Mouse (Mus musculus) cortical plate, adult 2 months (tissue): ENCODE results near the gene Snx33. TPM values are rescaled to one million over a fixed set of nuclear protein-coding genes. Genes with fewer than 3 reads are reported as not detected.
"Not testable (repeated sequence)": the region's sequence is repeated elsewhere in the genome, so short reads cannot be mapped to it uniquely, and the experiment has no call there.

Experiments used
- H3K27ac ChIP-seq: fragments of 200-500 bp; 2 replicates; pipeline ENCODE4 v1.5.1; 2012; ENCODE audit warnings: low read length, control low read depth, inconsistent platforms; ENCODE audit not compliant: insufficient read depth
- H3K4me1 ChIP-seq: fragments of 200-500 bp; 2 replicates; pipeline ENCODE4 v1.6.1; 2011; ENCODE audit warnings: low read length; ENCODE audit not compliant: control insufficient read depth, insufficient read depth
- H3K4me3 ChIP-seq: fragments of 200-500 bp; 2 replicates; pipeline ENCODE4 v1.5.1; 2011; ENCODE audit warnings: mild to moderate bottlenecking, low read length, control low read depth; ENCODE audit not compliant: insufficient read depth
- CTCF ChIP-seq: fragments of 200-500 bp; IDR thresholded peaks from 2 replicates; pipeline ENCODE4 v1.5.1; 2011; ENCODE audit warnings: mild to moderate bottlenecking, control low read depth, low read length; ENCODE audit not compliant: insufficient read depth; ENCODE audit errors: extremely low read depth
- POLR2A ChIP-seq: fragments of 200-500 bp; IDR thresholded peaks from 2 replicates; pipeline ENCODE4 v1.6.1; 2011; ENCODE audit warnings: mild to moderate bottlenecking, low read length, control low read depth; ENCODE audit not compliant: insufficient read depth; ENCODE audit errors: extremely low read depth
- polyA plus RNA-seq: library from polyadenylated mRNA; depleted of rRNA; stranded (reverse); fragments of >200 nt; gene quantifications from 2 replicates; pipeline ENCODE4 v1.2.3, GENCODE M21; 2012

Snx33 gene
- polyA plus RNA-seq, 1 experiment, result 7.4 TPM

DNA sequence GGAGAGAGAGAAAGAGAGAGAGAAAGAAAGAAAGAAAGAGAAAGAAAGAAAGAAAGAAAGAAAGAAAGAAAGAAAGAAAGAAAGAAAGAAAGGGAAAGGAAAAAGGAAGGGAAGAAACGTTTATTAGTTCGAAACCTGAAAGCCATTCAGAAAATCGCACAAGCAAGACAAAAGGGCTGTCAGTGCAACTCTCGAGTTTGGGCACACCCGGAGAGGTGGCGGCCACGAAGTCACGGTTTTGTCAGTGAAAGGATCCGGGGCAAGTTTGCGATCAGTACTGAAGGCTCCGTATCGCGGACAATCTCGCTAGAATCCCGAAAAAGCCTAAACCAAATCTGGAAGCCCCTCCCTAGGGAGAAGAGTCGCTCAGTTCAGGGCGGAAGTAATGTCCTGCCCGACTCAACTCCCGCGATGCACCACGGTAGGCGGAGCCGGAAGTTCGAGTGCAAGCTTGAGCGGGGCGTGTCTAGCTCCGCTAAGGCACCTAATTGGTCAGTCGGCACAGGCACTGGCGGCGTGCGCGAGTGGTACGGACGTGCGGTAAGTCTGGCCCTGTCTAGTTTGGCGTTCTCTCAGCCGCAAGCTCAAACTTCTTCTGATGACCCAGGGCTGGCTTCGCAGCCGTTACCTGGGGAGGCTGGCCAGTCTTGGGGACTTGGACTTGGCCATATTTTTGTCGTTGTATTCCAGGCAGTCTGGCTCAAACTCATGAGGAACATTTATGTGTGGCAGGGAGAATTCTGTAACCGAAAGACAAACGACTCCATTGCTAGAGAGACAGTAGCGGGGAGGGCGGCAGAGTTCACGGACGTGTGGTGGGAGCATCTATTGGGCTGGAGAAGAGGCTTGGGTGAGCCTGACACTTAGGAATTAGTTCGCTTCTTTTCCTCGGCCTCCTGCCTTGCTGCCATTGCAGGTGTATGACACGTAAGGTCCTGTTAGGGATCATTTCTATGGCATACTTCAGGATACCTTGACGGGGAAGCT is 22.5 kb upstream of the Snx33 start, which contains the start of gene Snupn:
TSS of gene Snupn (plus strand) at position 465 of the 987 bp plus-strand sequence.
- Histone ChIP-seq H3K4me1 (peaks cover 2% of the 10 kb centered on the region; the same call in 1 of the 2 replicates), H3K4me3 (peak within 1 kb of the TSS; percentile 67), H3K27ac (no peak within 1 kb of the TSS)
- TF ChIP-seq CTCF, result no peak
- TF ChIP-seq POLR2A, result peak; percentile 97

GRCm38 (mm10) chr9:56949767-56950166 is 21.6 kb upstream of the Snx33 start:
- Histone ChIP-seq H3K27ac (no peak overlapping the region), H3K4me3 (no peak overlapping the region; the same call in 1 of the 2 replicates), H3K4me1 (peaks cover 2% of the 10 kb centered on the region; the same call in 1 of the 2 replicates)
- TF ChIP-seq POLR2A, result no peak
- no peak for TF ChIP-seq CTCF

GRCm38 (mm10) chr9:56948699-56949098 is 20.5 kb upstream of the Snx33 start:
- H3K4me1 ChIP-seq, H3K27ac ChIP-seq, H3K4me3 ChIP-seq: not testable (repeated sequence)

GRCm38 (mm10) chr9:56947481-56947880 is 19.3 kb upstream of the Snx33 start:
- H3K4me3 ChIP-seq, H3K4me1 ChIP-seq, H3K27ac ChIP-seq: not testable (repeated sequence)
- TF ChIP-seq CTCF, result peak; percentile 64

DNA sequence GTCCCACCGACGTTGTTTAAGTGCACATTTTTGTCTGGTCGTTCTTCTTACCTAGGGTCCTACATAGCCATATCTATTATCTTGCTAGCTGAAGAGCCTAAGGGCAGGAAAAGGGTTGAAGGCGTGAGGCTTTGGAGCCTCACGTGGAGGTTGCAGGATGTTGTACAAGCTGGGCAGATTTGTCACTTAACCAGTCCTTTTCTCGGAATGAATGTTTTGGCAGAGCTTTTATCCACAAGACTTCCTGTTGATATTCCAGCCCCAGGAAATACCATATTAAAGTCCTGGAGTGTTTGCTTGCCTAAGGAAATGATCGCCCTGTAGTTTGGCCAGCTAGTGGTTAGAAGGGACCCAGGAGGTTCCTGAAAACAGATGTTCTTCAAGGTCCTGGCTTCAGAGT is 10.2 kb upstream of the Snx33 start:
- no peak overlapping the region for H3K27ac ChIP-seq
- peak overlapping the region; percentile 67 for H3K4me3 ChIP-seq

GRCm38 (mm10) chr9:56937223-56938160 is 9.3 kb upstream of the Snx33 start, which contains the start of gene Imp3:
Gene Imp3, plus strand, starts transcription at chr9:56937475.
- Histone ChIP-seq H3K4me3 (peak within 1 kb of the TSS; percentile 67), H3K27ac (peak within 1 kb of the TSS; percentile 85)
- TF ChIP-seq POLR2A, result peak; percentile 47; the same call in 1 of the 2 replicates
- no peak for TF ChIP-seq CTCF

More for the DNA sequence above, 10.2 kb upstream of the Snx33 start:
- peaks cover 3% of the 10 kb centered on the region for H3K4me1 ChIP-seq
- no peak for TF ChIP-seq CTCF
- no peak for TF ChIP-seq POLR2A

GRCm38 (mm10) chr9:56936861-56937222 is 8.7 kb upstream of the Snx33 start:
- Histone ChIP-seq H3K4me1 (peaks cover 3% of the 10 kb centered on the region), H3K27ac (no peak overlapping the region), H3K4me3 (peak overlapping the region; percentile 67)
- TF ChIP-seq CTCF (no peak), POLR2A (no peak)

More at GRCm38 (mm10) chr9:56937223-56938160, 9.3 kb upstream of the Snx33 start, which contains the start of gene Imp3:
- peaks cover 3% of the 10 kb centered on the region for H3K4me1 ChIP-seq

DNA sequence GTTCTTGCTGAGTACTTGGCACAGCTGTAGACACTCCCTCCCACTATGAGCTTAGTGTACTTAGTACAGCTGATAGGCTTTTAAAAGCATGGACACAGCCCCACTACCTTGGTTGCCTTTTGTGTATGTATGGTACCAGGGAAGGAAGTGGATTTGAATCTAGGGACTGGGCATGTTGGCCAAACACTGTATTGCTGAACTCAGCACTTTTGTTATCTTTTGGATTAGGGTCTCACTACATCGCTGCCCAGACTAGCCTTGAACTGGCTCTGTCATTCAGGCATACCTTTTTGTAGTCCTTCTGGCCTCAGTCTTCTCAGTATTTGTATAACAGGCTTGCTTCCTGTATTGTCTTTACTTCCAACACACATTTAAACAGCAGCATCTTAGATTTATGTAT is 2.4 kb upstream of the Snx33 start:
- no peak for TF ChIP-seq POLR2A
- no peak for TF ChIP-seq CTCF
- no peak overlapping the region for H3K27ac ChIP-seq

GRCm38 (mm10) chr9:56929496-56929895 is 1.3 kb upstream of the Snx33 start:
- no peak overlapping the region for H3K4me3 ChIP-seq
- H3K4me1 ChIP-seq, result no peaks in the 10 kb centered on the region
- TF ChIP-seq CTCF (no peak), POLR2A (no peak)
- no peak overlapping the region for H3K27ac ChIP-seq

More for the DNA sequence above, 2.4 kb upstream of the Snx33 start:
- Histone ChIP-seq H3K4me3 (no peak overlapping the region), H3K4me1 (no peaks in the 10 kb centered on the region)
